Mouse (Mus musculus) hindbrain, embryonic 14.5 days (tissue): ENCODE data around the gene Mrpl58. TPM values are rescaled to one million over a fixed set of nuclear protein-coding genes. Genes with fewer than 3 reads are reported as not detected.
A peak's percentile ranks its signal among the peaks of the same experiment; 100 is the strongest.

ENCODE experiments used
- ATAC-seq: fragments of 200-750 bp; cut with Nextera tagmentation; 2 replicates; pipeline ENCODE4 v1.8.0; 2017; ENCODE audit warnings: moderate number of reproducible peaks, mild to moderate bottlenecking, moderate TSS enrichment, moderate library complexity; ENCODE audit not compliant: low FRiP score
- DNase-seq: peaks from one replicate; pipeline ENCODE4 v3.0.0-alpha.2; 2015; ENCODE audit warnings: low spot score
- H3K27ac ChIP-seq: fragments of 300-500 bp; sonication (generic); 2 replicates; pipeline ENCODE4 v1.5.1; 2014; ENCODE audit warnings: mild to moderate bottlenecking, moderate library complexity
- H3K27me3 ChIP-seq: fragments of 300-500 bp; sonication (generic); 2 replicates; pipeline ENCODE4 v1.6.1; 2014; ENCODE audit warnings: mild to moderate bottlenecking, low read length, mixed read lengths; ENCODE audit not compliant: control insufficient read depth, insufficient read depth
- H3K36me3 ChIP-seq: fragments of 300-500 bp; sonication (generic); replicated peaks from 2 replicates; pipeline ENCODE4 v1.6.1; 2014; ENCODE audit not compliant: control insufficient read depth, insufficient read depth
- H3K4me1 ChIP-seq: fragments of 300-500 bp; sonication (generic); replicated peaks from 2 replicates; pipeline ENCODE4 v1.6.1; 2014; ENCODE audit warnings: antibody characterized with exemption, low read length, mixed read lengths; ENCODE audit not compliant: control insufficient read depth, insufficient read depth
- H3K4me2 ChIP-seq: fragments of 300-500 bp; sonication (generic); replicated peaks from 2 replicates; pipeline ENCODE4 v1.6.1; 2014; ENCODE audit warnings: mild to moderate bottlenecking, moderate library complexity
- H3K4me3 ChIP-seq: fragments of 300-500 bp; sonication (generic); replicated peaks from 2 replicates; pipeline ENCODE4 v1.5.1; 2014; ENCODE audit warnings: mild to moderate bottlenecking, low read length
- H3K9ac ChIP-seq: fragments of 300-500 bp; sonication (generic); 2 replicates; pipeline ENCODE4 v1.6.1; 2014
- H3K9me3 ChIP-seq: fragments of 300-500 bp; sonication (generic); 2 replicates; pipeline ENCODE4 v1.6.1; 2016; ENCODE audit warnings: low read length; ENCODE audit not compliant: control insufficient read depth
- WGBS: fragments of 180-500 bp; shearing (Covaris S2); extraction: QIAGEN DNeasy Blood & Tissue Kit; methylation state at CpG from one replicate; pipeline ENCODE4 v1.1.7; 2014; 5-methylcytosine and 5-hydroxymethylcytosine counted together
- polyA plus RNA-seq: library from polyadenylated mRNA; unstranded; fragments of >200 nt; fragmentation: Nextera tagmentation; extraction: Ambion mirVana; gene quantifications from 2 replicates; pipeline ENCODE4 v1.2.1, GENCODE M21; 2014

The Mrpl58 gene
- 196 and 222 TPM in 2 replicates for polyA plus RNA-seq

DNA sequence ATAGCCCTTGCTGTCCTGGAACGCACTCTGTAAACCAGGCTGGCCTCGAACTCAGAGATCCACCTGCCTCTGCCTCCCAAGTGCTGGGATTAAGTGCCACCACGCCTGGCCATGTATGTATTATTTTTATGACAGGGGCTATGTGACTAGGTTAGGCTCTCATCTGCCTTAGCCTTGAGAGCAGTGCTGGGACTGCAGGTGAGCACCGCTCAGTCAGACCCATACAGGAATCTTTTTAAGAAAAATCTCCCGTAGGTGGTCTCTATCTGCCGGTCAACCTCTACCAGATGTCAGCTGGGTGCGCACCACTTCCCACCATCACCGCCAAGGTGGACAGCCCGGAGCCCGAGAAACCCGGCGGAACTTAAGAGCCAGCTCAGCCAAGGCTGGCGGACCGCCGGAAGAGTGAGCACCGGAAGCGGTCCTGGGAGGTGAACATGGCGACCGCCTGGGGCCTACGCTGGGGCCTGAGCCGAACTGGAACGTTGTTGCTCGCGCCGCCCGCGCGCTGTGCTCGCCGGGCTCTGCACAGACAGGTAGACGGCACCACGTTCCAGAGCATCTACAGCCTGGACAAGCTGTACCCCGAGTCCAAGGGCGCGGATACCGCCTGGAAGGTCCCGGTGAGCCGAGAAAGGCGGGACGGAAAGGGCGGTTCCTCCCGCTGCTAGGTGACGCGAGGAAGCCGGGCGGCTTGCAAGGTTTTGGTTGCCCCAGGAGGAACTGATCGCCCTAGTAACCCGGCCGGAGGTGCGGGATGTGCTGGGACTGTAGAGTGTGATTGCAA, at the start of gene Mrpl58:
TSS of gene Mrpl58 (plus strand) at position 415 of the 787 bp plus-strand sequence.
- Histone ChIP-seq H3K9ac (peak within 1 kb of the TSS; percentile 79), H3K27ac (peak within 1 kb of the TSS; percentile 82), H3K36me3 (peaks cover 28% of the 10 kb centered on the region), H3K4me2 (peak within 1 kb of the TSS; percentile 86), H3K4me1 (peaks cover 22% of the 10 kb centered on the region), H3K27me3 (no peaks in the 10 kb centered on the region), H3K9me3 (no peaks in the 10 kb centered on the region), H3K4me3 (peak within 1 kb of the TSS; percentile 52)
- WGBS, result 4% methylated on average over 50 of the region's 50 CpGs
- peak; percentile 80 for ATAC-seq
- DNase-seq, result peak; percentile 83

DNA sequence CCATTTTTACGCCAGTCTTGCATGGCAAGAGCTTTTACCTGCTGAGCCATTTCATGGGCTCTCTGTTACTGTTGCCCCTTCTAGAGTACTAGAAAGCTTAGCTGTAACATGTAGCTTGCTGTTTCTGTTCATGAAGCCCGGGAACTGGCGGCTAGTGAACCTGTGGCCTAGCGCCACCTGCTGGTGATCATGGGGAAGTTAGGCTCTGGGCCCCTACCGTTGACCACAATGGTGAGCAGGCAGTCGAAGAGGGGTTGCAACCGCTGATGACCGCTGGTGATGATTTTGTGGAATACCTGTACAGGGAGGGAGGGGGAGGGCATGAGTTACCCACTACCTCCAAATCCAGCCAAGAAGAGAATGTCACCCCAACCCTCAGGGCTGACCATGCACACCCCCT, 49.4 kb upstream of the Mrpl58 start:
- no peaks in the 10 kb centered on the region for H3K27me3 ChIP-seq
- H3K4me3 ChIP-seq, result no peak overlapping the region
- H3K9ac ChIP-seq, result no peak overlapping the region
- no peak overlapping the region for H3K4me2 ChIP-seq
- no peak overlapping the region for H3K27ac ChIP-seq
- peak; percentile 61 for ATAC-seq
- peaks cover 6% of the 10 kb centered on the region; the same call in 1 of the 2 replicates for H3K4me1 ChIP-seq
- peaks cover 60% of the 10 kb centered on the region for H3K36me3 ChIP-seq
- 10% methylated on average over 8 of the region's 8 CpGs for WGBS
- no peaks in the 10 kb centered on the region for H3K9me3 ChIP-seq
- DNase-seq, result peak; percentile 88

DNA sequence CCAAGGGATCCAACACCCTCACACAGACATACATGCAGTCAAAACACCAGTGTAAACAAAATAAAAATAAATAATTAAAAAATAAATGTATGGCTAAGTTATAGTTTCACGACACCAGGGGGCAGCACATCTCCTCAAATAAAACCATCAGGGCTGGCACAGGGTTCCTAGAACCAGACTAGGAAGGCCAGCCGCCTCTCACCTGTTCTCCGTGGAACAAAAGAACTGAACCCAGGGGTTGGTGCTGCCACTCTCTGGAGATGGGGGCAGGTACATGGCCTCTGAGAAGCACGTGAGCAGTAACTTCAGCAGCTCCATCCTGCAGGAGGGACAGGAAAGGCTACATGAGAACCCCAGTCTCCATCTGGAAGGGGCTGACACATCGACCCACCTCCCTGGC, 45.1 kb upstream of the Mrpl58 start:
- Histone ChIP-seq H3K27ac (peak overlapping the region; percentile 54; the same call in 1 of the 2 replicates), H3K36me3 (peaks cover 23% of the 10 kb centered on the region), H3K4me2 (no peak overlapping the region), H3K9me3 (no peaks in the 10 kb centered on the region), H3K27me3 (no peaks in the 10 kb centered on the region), H3K9ac (peak overlapping the region; percentile 14; the same call in 1 of the 2 replicates), H3K4me1 (peaks cover 12% of the 10 kb centered on the region; the same call in 1 of the 2 replicates), H3K4me3 (no peak overlapping the region)
- DNase-seq (peak; percentile 81), ATAC-seq (peak; percentile 41; the same call in 1 of the 2 replicates)
- WGBS, result 17% methylated on average over 5 of the region's 5 CpGs

DNA sequence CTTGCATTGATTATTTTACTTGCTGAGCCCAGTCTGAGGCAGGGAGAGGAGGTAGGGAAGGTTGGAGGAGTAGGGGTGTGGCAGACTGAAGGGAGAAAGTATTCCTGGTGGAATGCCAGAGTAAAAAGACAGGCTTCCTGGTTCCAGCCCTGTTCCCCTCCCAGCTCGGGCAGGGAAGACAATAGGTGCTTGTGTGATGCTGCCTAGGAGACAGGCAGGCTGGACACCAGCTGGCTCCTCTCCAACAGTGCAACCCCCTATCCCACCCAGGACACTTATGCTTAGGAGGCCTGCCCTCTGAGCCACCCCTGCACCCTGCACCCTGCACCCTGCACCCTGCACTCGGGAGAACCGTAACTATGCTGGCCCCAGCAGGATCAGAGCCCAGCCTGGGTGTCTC, 44.3 kb upstream of the Mrpl58 start:
- ATAC-seq (peak; percentile 47; the same call in 1 of the 2 replicates), DNase-seq (peak; percentile 38)
- no peak overlapping the region for H3K4me3 ChIP-seq
- WGBS, result 35% methylated on average over 3 of the region's 3 CpGs
- peaks cover 18% of the 10 kb centered on the region for H3K36me3 ChIP-seq
- no peaks in the 10 kb centered on the region for H3K27me3 ChIP-seq
- no peak overlapping the region for H3K4me2 ChIP-seq
- H3K9ac ChIP-seq, result 0 out of 2 replicates have a peak overlapping the region, but pooled peaks have one; percentile 14
- peaks cover 12% of the 10 kb centered on the region; the same call in 1 of the 2 replicates for H3K4me1 ChIP-seq
- no peaks in the 10 kb centered on the region for H3K9me3 ChIP-seq
- H3K27ac ChIP-seq, result peak overlapping the region; percentile 54

DNA sequence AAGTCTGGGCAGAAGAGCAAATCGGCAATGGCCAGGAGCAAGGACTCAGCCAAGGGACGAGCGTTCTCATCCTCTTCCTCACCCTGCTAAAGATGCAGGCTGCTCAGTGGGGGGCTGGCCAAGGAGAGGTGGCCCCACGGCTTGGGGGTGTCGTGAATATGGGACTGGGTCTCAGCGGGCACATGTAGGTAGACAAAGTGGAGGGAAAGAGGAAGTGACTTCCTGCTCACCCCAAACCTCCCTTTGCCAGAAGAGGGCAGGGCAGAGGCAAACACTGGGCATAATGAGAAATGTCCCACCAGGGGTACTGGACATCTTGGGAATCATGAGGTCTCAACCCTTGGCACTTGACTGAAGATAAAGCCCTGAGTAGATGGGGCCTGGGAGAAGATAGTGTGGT, 43.8 kb upstream of the Mrpl58 start:
- peaks cover 12% of the 10 kb centered on the region; the same call in 1 of the 2 replicates for H3K4me1 ChIP-seq
- no peaks in the 10 kb centered on the region for H3K27me3 ChIP-seq
- H3K4me2 ChIP-seq, result no peak overlapping the region
- H3K27ac ChIP-seq, result peak overlapping the region; percentile 54; the same call in 1 of the 2 replicates
- peaks cover 18% of the 10 kb centered on the region for H3K36me3 ChIP-seq
- no peak overlapping the region for H3K4me3 ChIP-seq
- no peaks in the 10 kb centered on the region for H3K9me3 ChIP-seq
- no peak for ATAC-seq
- H3K9ac ChIP-seq, result no peak overlapping the region
- no peak for DNase-seq
- WGBS, result 56% methylated on average over 6 of the region's 6 CpGs

DNA sequence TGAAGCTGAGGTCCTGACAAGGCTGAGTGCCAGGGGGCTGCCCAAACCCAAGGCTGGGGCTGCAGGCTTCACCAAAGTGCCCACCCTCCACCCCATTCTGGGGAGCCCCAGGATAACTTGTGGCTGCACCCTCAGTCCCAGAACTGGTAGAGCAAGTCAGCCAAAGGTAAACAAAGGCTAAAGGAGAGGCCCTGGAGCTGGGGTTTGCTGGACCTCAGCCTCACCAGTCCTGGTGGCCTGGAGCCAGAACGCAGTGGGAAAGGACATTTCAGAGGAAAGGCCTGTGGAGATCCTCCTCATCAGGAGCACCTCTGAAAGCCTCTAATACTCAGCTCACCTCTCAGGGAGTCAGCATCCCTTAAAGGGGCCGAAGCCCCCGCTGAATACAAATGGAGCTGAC, 39.4 kb upstream of the Mrpl58 start:
- Histone ChIP-seq H3K9ac (no peak overlapping the region), H3K27me3 (0 out of 2 replicates have a peak, but pooled peaks cover 3% of the 10 kb centered on the region), H3K4me1 (peaks cover 28% of the 10 kb centered on the region), H3K36me3 (no peaks in the 10 kb centered on the region), H3K4me3 (no peak overlapping the region), H3K9me3 (no peaks in the 10 kb centered on the region), H3K27ac (no peak overlapping the region), H3K4me2 (no peak overlapping the region)
- ATAC-seq (no peak), DNase-seq (no peak)
- 89% methylated on average over 3 of the region's 3 CpGs for WGBS

DNA sequence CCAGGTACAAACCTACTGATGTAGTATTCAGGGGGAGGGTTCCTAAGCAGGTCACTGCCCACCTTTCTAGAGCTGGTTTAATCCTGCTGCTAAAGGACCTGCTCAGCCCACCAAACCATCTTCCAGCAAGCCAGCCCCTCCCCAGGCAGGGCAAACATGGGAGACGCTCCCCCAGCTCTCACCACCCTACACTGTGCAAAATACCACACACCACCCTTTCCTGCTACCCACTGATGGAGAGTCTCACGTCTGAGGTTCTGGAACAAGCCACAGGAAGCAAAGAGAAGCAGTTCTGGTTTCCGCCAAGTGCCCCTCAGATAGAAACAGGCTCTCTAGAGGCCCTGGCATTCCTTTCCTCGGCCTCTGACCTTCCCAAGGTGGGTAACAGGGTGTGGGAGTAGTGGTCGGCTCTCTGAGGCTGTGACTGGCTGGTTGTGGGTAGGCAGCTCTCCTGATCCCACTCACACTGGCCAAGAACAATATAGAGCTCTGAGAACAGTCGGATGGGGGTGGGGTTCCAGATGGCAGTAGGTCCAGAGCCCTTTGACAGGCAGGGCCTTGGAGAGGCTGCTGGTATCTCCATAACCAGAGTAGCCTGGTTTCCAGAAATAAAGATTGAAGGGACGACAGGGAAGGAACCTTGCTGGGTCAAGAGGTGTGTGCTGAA, 37.4 kb upstream of the Mrpl58 start:
- DNase-seq (no peak), ATAC-seq (peak; percentile 12; the same call in 1 of the 2 replicates)
- Histone ChIP-seq H3K9ac (peak overlapping the region; percentile 87), H3K4me1 (peaks cover 22% of the 10 kb centered on the region), H3K9me3 (no peaks in the 10 kb centered on the region), H3K4me3 (peak overlapping the region; percentile 82), H3K4me2 (peak overlapping the region; percentile 94), H3K27me3 (0 out of 2 replicates have a peak, but pooled peaks cover 3% of the 10 kb centered on the region), H3K27ac (peak overlapping the region; percentile 10; the same call in 1 of the 2 replicates), H3K36me3 (no peaks in the 10 kb centered on the region)
- 41% methylated on average over 7 of the region's 7 CpGs for WGBS

DNA sequence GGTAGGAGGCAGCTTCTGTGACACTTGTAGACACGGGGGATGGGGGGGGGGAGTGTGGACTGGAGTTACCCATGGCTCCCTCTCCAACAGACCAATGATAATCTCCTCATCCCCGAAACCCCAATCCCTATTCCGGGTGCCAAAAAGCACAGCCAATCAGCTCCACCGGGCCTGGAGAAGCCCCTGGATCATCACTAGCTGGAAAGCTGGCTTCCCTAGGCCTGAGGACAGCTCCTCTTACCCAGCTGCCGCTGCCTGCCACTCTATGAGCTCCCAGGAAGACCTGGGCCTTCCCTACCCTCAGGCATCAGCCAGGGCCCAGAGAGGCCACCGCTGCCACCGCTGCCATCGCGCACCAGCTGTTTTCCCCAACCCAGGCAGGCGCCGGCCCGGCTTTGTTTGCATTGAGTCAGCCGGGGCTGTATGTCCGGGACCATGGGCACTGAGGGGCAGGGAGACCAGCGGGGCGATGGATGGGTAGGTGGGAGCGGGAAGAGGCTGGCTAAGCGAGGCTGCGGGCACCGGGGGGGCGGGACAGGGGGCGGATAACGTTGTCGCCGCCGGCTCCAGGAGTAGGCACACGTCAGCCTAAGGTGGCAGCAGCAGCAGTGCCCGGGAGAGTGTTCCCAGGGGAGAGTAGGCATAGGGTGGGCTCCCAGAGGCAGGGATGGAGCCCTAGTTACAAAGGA, 36.7 kb upstream of the Mrpl58 start:
- 0 out of 2 replicates have a peak, but pooled peaks cover 3% of the 10 kb centered on the region for H3K27me3 ChIP-seq
- peak overlapping the region; percentile 85 for H3K27ac ChIP-seq
- H3K4me3 ChIP-seq, result peak overlapping the region; percentile 82
- DNase-seq (peak; percentile 58), ATAC-seq (peak; percentile 80)
- WGBS, result 1% methylated on average over 27 of the region's 28 CpGs
- no peaks in the 10 kb centered on the region for H3K36me3 ChIP-seq
- peak overlapping the region; percentile 94 for H3K4me2 ChIP-seq
- H3K9me3 ChIP-seq, result no peaks in the 10 kb centered on the region
- peaks cover 22% of the 10 kb centered on the region for H3K4me1 ChIP-seq
- peak overlapping the region; percentile 87 for H3K9ac ChIP-seq
